28 mouse cellular contexts compared by ENCODE assay signal in the genomic region with DNA sequence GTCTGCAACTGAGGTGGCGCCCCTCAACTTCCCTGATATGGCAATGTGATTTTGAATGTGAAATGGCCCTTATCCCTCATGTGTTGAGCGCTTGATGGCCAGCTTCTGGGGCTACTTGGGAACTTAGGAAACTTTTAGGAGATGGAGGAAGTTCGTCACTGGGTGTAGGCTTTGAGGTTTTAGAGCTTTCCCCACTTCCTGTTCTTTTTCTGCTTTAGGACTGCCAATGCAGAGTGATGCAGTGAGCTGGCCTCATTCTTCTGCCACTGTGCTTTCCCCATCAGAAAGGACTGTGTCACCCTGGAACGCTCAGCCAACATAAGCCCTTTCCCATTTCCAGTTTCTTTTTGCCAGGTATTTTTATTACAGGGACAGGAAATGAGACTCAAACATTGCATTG.
DNase-seq lines count a peak whose midpoint lies in the region; ATAC-seq lines count a peak whose summit lies in the region.
"Had no signal": no experiment of that assay in that cellular context is flagged by ENCODE, and none has a peak within 500 bp of the region (broad histone marks: within the 10 kb centered on the region; RNA-seq: fewer than 3 reads in every experiment).

No protein-coding gene starts in this region.

- DNase-seq in heart, adult 9 months (ENCODE audit: low spot score in 2 of 2), result peak; percentile 12 to 25
- DNase-seq in heart, postnatal 4 days, result no peak
- peak; percentile 25 for DNase-seq in lung, postnatal 36 days
- no peak for DNase-seq in lung, postnatal 4 days
- DNase-seq in right cerebral cortex, postnatal 25 days, result no peak
- no peak for DNase-seq in cerebellum, adult 18-20 months
- DNase-seq: adrenal gland, adult 2 months; B cell, adult 2 months; cerebellum, adult 9-11 months; forebrain, postnatal 0 days; gastrocnemius, postnatal 36 days; heart, postnatal 36 days; kidney, adult 8-10 months; kidney, postnatal 14 days; layer of hippocampus, postnatal 36 days; liver, embryonic 13.5 days; lung, embryonic 14.5 days; midbrain, embryonic 14.5 days; right cerebral cortex, postnatal 4 days; thymus, postnatal 36 days had no signal

- no peak overlapping the region for H3K4me3 ChIP-seq in macrophage (ENCODE audit: inconsistent target)
- H3K4me3 ChIP-seq: heart, embryonic 13.5 days; hindbrain, embryonic 15.5 days; limb, embryonic 12.5 days; liver, embryonic 13.5 days; myocyte; neural tube, embryonic 13.5 days; stomach, embryonic 15.5 days had no signal

- 38% methylated on average over 4 of the region's 4 CpGs for WGBS in macrophage (ENCODE audit: missing documents)

- H3K27ac ChIP-seq in macrophage, result peak overlapping the region; percentile 68
- H3K27ac ChIP-seq: heart, embryonic 13.5 days; hindbrain, embryonic 15.5 days; limb, embryonic 12.5 days; liver, embryonic 13.5 days; neural tube, embryonic 13.5 days; stomach, embryonic 15.5 days had no signal

- ATAC-seq in CD4-positive, CD25-positive, alpha-beta regulatory T cell, adult 4 months, result no peak
- ATAC-seq: forebrain, postnatal 0 days had no signal

- no peaks in the 10 kb centered on the region for H3K79me2 ChIP-seq in macrophage (ENCODE audit: inconsistent target)

- H3K36me3 ChIP-seq in macrophage (ENCODE audit: inconsistent target), result no peaks in the 10 kb centered on the region
- H3K36me3 ChIP-seq: heart, embryonic 13.5 days; hindbrain, embryonic 15.5 days; limb, embryonic 12.5 days; liver, embryonic 13.5 days; neural tube, embryonic 13.5 days; stomach, embryonic 15.5 days had no signal

Comparison
In these comparisons a context has a peak if more than half of its experiments do, and no peak if none do; other contexts are left out.
1. DNase-seq: peak in heart, adult 9 months (2 of 2) and lung, postnatal 36 days (single experiment); none in heart, postnatal 4 days (single experiment), lung, postnatal 4 days (0 of 2), right cerebral cortex, postnatal 25 days (single experiment) and cerebellum, adult 18-20 months (0 of 2).